Mouse (Mus musculus): ENCODE measurements around the gene Proca1.

GRCm38 (mm10) chr11:78182961-78183844 is 10.0 kb upstream of the Proca1 start, which contains the start of gene Rpl23a:
- TF ChIP-seq CTCF (IDR thresholded peaks at IDR 0.05; ENCODE audit: extremely low read depth, insufficient read length, insufficient replicate concordance, low read depth, low read length), result no peak
- peak; percentile 88 for TF ChIP-seq POLR2A (IDR thresholded peaks at IDR 0.05; ENCODE audit: low read depth, low read length)

All from small intestine, adult 2 months (tissue).